Mouse (Mus musculus) heart, adult 2 months (tissue): ENCODE results near the gene Taar2.

ENCODE experiments used
- CTCF ChIP-seq: fragments of 200-600 bp; IDR thresholded peaks from 2 replicates; pipeline ENCODE4 v1.8.1; 2022; ENCODE audit warnings: antibody characterized with exemption, mild to moderate bottlenecking, moderate library complexity
- EP300 ChIP-seq: fragments of 200-500 bp; IDR thresholded peaks from 2 replicates; pipeline ENCODE4 v1.6.1; 2011; ENCODE audit warnings: low read depth, low read length, control low read depth; ENCODE audit not compliant: insufficient read depth
- POLR2A ChIP-seq: fragments of 200-500 bp; IDR thresholded peaks from 2 replicates; pipeline ENCODE4 v1.6.1; 2011; ENCODE audit warnings: mild to moderate bottlenecking, low read depth, low read length, control low read depth; ENCODE audit not compliant: insufficient read depth

- TF ChIP-seq CTCF: no peak
- TF ChIP-seq POLR2A: no peak
- no peak for TF ChIP-seq EP300
These were observed 759 bp upstream of the Taar2 start for GRCm38 (mm10) chr10:23937613-23938012.
